Mouse (Mus musculus) heart, embryonic 14.5 days (tissue): Measurements from ENCODE around the gene Tlk2. TPM values are rescaled to one million over a fixed set of nuclear protein-coding genes. Genes with fewer than 3 reads are reported as not detected.

Experiments
- ATAC-seq: fragments of 200-750 bp; cut with Nextera tagmentation; 2 replicates; pipeline ENCODE4 v1.8.0; 2017; ENCODE audit warnings: low read depth, moderate TSS enrichment; ENCODE audit not compliant: insufficient number of reproducible peaks, insufficient read depth, low FRiP score
- H3K27ac ChIP-seq, 2 experiments: fragments of 200-500 bp in 1 of 2; fragments of 300-500 bp in 1 of 2; sonication (generic) in 1 of 2; replicated peaks in 1 of 2; 2 replicates each; pipeline ENCODE4 v1.5.1; 2012 to 2014; ENCODE audit warnings: low read depth in 2 of 2, low read length in 2 of 2, control low read depth in 1 of 2, mild to moderate bottlenecking in 1 of 2, mixed read lengths in 1 of 2; ENCODE audit not compliant: control insufficient read depth in 1 of 2, insufficient read depth in 1 of 2
- H3K27me3 ChIP-seq: fragments of 300-500 bp; sonication (generic); 2 replicates; pipeline ENCODE4 v1.6.1; 2014; ENCODE audit warnings: mild to moderate bottlenecking, low read length, control low read depth; ENCODE audit not compliant: control insufficient read depth, insufficient read depth
- H3K36me3 ChIP-seq: fragments of 300-500 bp; sonication (generic); 2 replicates; pipeline ENCODE4 v1.6.1; 2014; ENCODE audit warnings: mild to moderate bottlenecking, control low read depth, low read length, mixed read lengths; ENCODE audit not compliant: control insufficient read depth, insufficient read depth
- H3K4me1 ChIP-seq, 2 experiments: fragments of 200-500 bp in 1 of 2; fragments of 300-500 bp in 1 of 2; sonication (generic) in 1 of 2; 2 replicates each; pipeline ENCODE4 v1.6.1; 2012 to 2014; ENCODE audit warnings: low read length in 2 of 2, control low read depth in 1 of 2, mixed read lengths in 1 of 2; ENCODE audit not compliant: control insufficient read depth in 2 of 2, insufficient read depth in 2 of 2
- H3K4me2 ChIP-seq: fragments of 300-500 bp; sonication (generic); 2 replicates; pipeline ENCODE4 v1.6.1; 2014; ENCODE audit warnings: mild to moderate bottlenecking, low read length
- H3K4me3 ChIP-seq, 2 experiments: fragments of 200-500 bp in 1 of 2; fragments of 300-500 bp in 1 of 2; sonication (generic) in 1 of 2; 2 replicates each; pipeline ENCODE4 v1.5.1; 2012 to 2014; ENCODE audit warnings: low read length in 2 of 2, mild to moderate bottlenecking in 2 of 2, control low read depth in 1 of 2, low read depth in 1 of 2, moderate library complexity in 1 of 2; ENCODE audit not compliant: control insufficient read depth in 1 of 2, insufficient read depth in 1 of 2
- H3K9ac ChIP-seq: fragments of 300-500 bp; sonication (generic); 2 replicates; pipeline ENCODE4 v1.6.1; 2014; ENCODE audit warnings: mild to moderate bottlenecking, low read length
- H3K9me3 ChIP-seq: fragments of 300-500 bp; sonication (generic); 2 replicates; pipeline ENCODE4 v1.6.1; 2016; ENCODE audit warnings: low read length, control low read depth; ENCODE audit not compliant: control insufficient read depth
- WGBS: fragments of 180-500 bp; shearing (Covaris S2); extraction: QIAGEN DNeasy Blood & Tissue Kit; methylation state at CpG from one replicate; pipeline ENCODE4 v1.1.7; 2014; 5-methylcytosine and 5-hydroxymethylcytosine counted together
- polyA plus RNA-seq: library from polyadenylated mRNA; unstranded; fragments of >200 nt; fragmentation: Nextera tagmentation; extraction: Ambion mirVana; gene quantifications from 2 replicates; pipeline ENCODE4 v1.2.1, GENCODE M21; 2014

Gene Tlk2
- polyA plus RNA-seq, 1 experiment from 2014 or later = 21.9 TPM

- peaks cover 9% of the 10 kb centered on the region for H3K36me3 ChIP-seq
- no peaks in the 10 kb centered on the region for H3K27me3 ChIP-seq
- no peak overlapping the region for H3K4me2 ChIP-seq
- H3K9ac ChIP-seq = no peak overlapping the region
- no peaks in the 10 kb centered on the region for H3K9me3 ChIP-seq
- ATAC-seq = no peak
- 87% methylated on average over 3 of the region's 3 CpGs for WGBS
- H3K4me1 ChIP-seq = peaks cover 0 to 3% of the 10 kb centered on the region in 2 experiments; a peak in 1 of 4 replicates
- H3K27ac ChIP-seq = no peak overlapping the region
- no peak overlapping the region for H3K4me3 ChIP-seq
These were observed 13.6 kb downstream of the Tlk2 start for GRCm38 (mm10) chr11:105192186-105192585.

GRCm38 (mm10) chr11:105196893-105197662 is 18.5 kb downstream of the Tlk2 start:
- Histone ChIP-seq H3K9me3 (no peaks in the 10 kb centered on the region), H3K4me3 (no peak overlapping the region), H3K9ac (no peak overlapping the region), H3K27me3 (no peaks in the 10 kb centered on the region), H3K27ac (no peak overlapping the region), H3K36me3 (peaks cover 5% of the 10 kb centered on the region), H3K4me1 (peaks cover 0 to 12% of the 10 kb centered on the region in 2 experiments; a peak in 2 of 4 replicates), H3K4me2 (no peak overlapping the region)
- WGBS = 82% methylated on average over 4 of the region's 4 CpGs
- no peak for ATAC-seq

GRCm38 (mm10) chr11:105202403-105202802 is 23.8 kb downstream of the Tlk2 start:
- no peak for ATAC-seq
- Histone ChIP-seq H3K4me3 (no peak overlapping the region), H3K27ac (no peak overlapping the region), H3K4me1 (peaks cover 0 to 25% of the 10 kb centered on the region in 2 experiments; a peak in 2 of 4 replicates), H3K36me3 (no peaks in the 10 kb centered on the region), H3K27me3 (no peaks in the 10 kb centered on the region), H3K4me2 (no peak overlapping the region), H3K9ac (no peak overlapping the region), H3K9me3 (no peaks in the 10 kb centered on the region)
- 59% methylated on average over 3 of the region's 3 CpGs for whole genome bisulfite sequencing

GRCm38 (mm10) chr11:105210007-105210406 is 31.4 kb downstream of the Tlk2 start:
- 81% methylated on average over 1 of the region's 1 CpGs for WGBS
- ATAC-seq = no peak

GRCm38 (mm10) chr11:105214257-105214656 is 35.6 kb downstream of the Tlk2 start:
- ATAC-seq = no peak
- H3K4me1 ChIP-seq = peaks cover 2 to 18% of the 10 kb centered on the region in 2 experiments; a peak in 3 of 4 replicates
- 94% methylated on average over 1 of the region's 1 CpGs for WGBS

More at GRCm38 (mm10) chr11:105210007-105210406, 31.4 kb downstream of the Tlk2 start:
- no peak overlapping the region for H3K4me3 ChIP-seq
- H3K4me1 ChIP-seq = peaks cover 0 to 13% of the 10 kb centered on the region in 2 experiments; a peak in 1 of 4 replicates
- H3K27me3 ChIP-seq = no peaks in the 10 kb centered on the region
- peaks cover 48% of the 10 kb centered on the region for H3K36me3 ChIP-seq
- H3K9me3 ChIP-seq = no peaks in the 10 kb centered on the region
- H3K27ac ChIP-seq = no peak overlapping the region
- H3K4me2 ChIP-seq = no peak overlapping the region
- no peak overlapping the region for H3K9ac ChIP-seq

GRCm38 (mm10) chr11:105217771-105218170 is 39.2 kb downstream of the Tlk2 start:
- no peak overlapping the region for H3K4me3 ChIP-seq
- no peaks in the 10 kb centered on the region for H3K9me3 ChIP-seq
- H3K27me3 ChIP-seq = no peaks in the 10 kb centered on the region
- no peak overlapping the region for H3K4me2 ChIP-seq
- H3K4me1 ChIP-seq = peaks cover 2 to 11% of the 10 kb centered on the region in 2 experiments; a peak in 3 of 4 replicates
- 62% methylated on average over 2 of the region's 2 CpGs for WGBS
- no peak overlapping the region for H3K27ac ChIP-seq
- no peak for ATAC-seq
- peaks cover 32% of the 10 kb centered on the region for H3K36me3 ChIP-seq
- H3K9ac ChIP-seq = no peak overlapping the region

More at GRCm38 (mm10) chr11:105214257-105214656, 35.6 kb downstream of the Tlk2 start:
- Histone ChIP-seq H3K27ac (no peak overlapping the region), H3K36me3 (peaks cover 45% of the 10 kb centered on the region), H3K27me3 (no peaks in the 10 kb centered on the region), H3K9me3 (no peaks in the 10 kb centered on the region), H3K9ac (no peak overlapping the region), H3K4me3 (no peak overlapping the region), H3K4me2 (no peak overlapping the region)

GRCm38 (mm10) chr11:105234501-105234900 is 55.9 kb downstream of the Tlk2 start:
- Histone ChIP-seq H3K27ac (no peak overlapping the region), H3K9ac (no peak overlapping the region), H3K9me3 (no peaks in the 10 kb centered on the region), H3K27me3 (no peaks in the 10 kb centered on the region), H3K4me2 (no peak overlapping the region), H3K4me3 (no peak overlapping the region), H3K36me3 (peaks cover 12% of the 10 kb centered on the region), H3K4me1 (peaks cover 4 to 17% of the 10 kb centered on the region in 2 experiments)
- 71% methylated on average over 2 of the region's 2 CpGs for WGBS
- no peak for ATAC-seq
